Comparison of ENCODE assay signal across 8 mouse cellular contexts in the genomic region with DNA sequence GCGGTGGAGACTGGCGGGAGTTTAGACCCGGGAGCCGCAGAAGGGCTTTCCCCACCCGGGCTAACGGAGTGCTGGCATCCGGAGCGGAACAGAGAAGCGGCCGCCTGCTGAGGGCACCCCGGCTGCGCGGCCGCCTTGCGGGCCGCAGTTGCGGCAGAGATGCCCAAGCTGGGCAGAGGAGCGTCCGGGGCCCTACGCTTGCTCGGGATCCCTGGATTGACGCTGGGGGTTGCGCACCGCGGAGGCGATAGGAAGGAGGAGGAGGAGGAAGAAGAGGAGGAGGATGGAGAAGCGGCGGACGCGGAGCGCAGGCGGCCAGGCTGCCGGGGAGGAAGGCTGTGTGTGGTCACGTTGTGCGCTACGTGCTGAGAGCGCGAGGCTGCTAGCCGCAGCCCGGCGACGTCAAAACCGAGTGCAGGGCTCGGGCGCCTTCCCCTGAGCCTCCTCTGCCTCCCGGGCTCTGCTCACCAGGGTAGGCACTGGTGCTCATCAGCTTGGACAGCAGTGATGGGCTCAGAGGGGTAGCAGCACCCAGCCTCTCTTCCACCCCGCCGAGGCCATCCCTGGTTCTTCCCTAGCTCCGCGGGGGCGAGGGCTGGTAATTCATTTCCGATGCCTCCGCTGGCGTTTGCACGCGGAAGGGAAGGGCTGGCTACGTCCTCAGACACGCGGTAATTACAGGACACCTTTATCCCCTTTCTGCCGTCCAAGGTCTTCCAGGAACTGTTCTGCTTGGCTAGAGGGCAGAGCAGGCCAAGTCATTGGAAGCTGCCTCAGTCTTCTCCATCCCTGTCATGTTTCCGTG. TPM values are rescaled to one million over a fixed set of nuclear protein-coding genes. Genes with fewer than 3 reads are reported as not detected.
DNase-seq lines count a peak whose midpoint lies in the region; ATAC-seq and TF ChIP-seq lines count a peak whose summit lies in the region.

A gene (minus strand): TSS at position 329 of the 805 bp plus-strand sequence.

- TF ChIP-seq POLR2A in thymus, adult 2 months (IDR thresholded peaks at IDR 0.05; ENCODE audit: control insufficient read depth, extremely low read depth, insufficient read depth, low read length, poor library complexity), result no peak

- peak within 1 kb of the TSS; percentile 100 for H3K4me2 ChIP-seq in heart, embryonic 11.5 days
- H3K4me2 ChIP-seq in liver, embryonic 15.5 days, result peak within 1 kb of the TSS; percentile 55

- no peaks in the 10 kb centered on the region for H3K9me3 ChIP-seq in heart, embryonic 11.5 days (replicated peaks; ENCODE audit: control insufficient read depth, low read length)
- H3K9me3 ChIP-seq in liver, embryonic 15.5 days (replicated peaks), result no peaks in the 10 kb centered on the region

- H3K27ac ChIP-seq in thymus, adult 2 months (ENCODE audit: control insufficient read depth, insufficient read depth, low read length), result no peak within 1 kb of the TSS
- no peak within 1 kb of the TSS for H3K27ac ChIP-seq in heart, embryonic 11.5 days (ENCODE audit: low read depth, low read length)
- H3K27ac ChIP-seq in layer of hippocampus, adult 2 months, result peak within 1 kb of the TSS; percentile 99
- no peak within 1 kb of the TSS for H3K27ac ChIP-seq in liver, embryonic 15.5 days (replicated peaks)

- no peaks in the 10 kb centered on the region for H3K4me1 ChIP-seq in thymus, adult 2 months (replicated peaks; ENCODE audit: control insufficient read depth, insufficient read depth, low read length)
- H3K4me1 ChIP-seq in heart, embryonic 11.5 days (ENCODE audit: control insufficient read depth, insufficient read depth, low read length), result peaks cover 3% of the 10 kb centered on the region; the same call in 1 of the 2 replicates
- no peaks in the 10 kb centered on the region for H3K4me1 ChIP-seq in liver, embryonic 15.5 days (replicated peaks)

- H3K9ac ChIP-seq in heart, embryonic 11.5 days (ENCODE audit: low read depth, low read length), result 0 out of 2 replicates have a peak within 1 kb of the TSS, but pooled peaks have one; percentile 17
- no peak within 1 kb of the TSS for H3K9ac ChIP-seq in liver, embryonic 15.5 days

- DNase-seq in thymus, adult 2 months, result no peak
- DNase-seq in thymus, postnatal 36 days, result no peak
- DNase-seq in embryo, embryonic 10.5 days (ENCODE audit: low spot score), result peak; percentile 57
- DNase-seq in layer of hippocampus, adult 2 months (ENCODE audit: low spot score in 2 of 2), result peak; percentile 70 to 74
- peak; percentile 65 for DNase-seq in right cerebral cortex, postnatal 4 days
- DNase-seq in urinary bladder, postnatal 36 days (ENCODE audit: low spot score in 2 of 2), result no peak

- WGBS in thymus, adult 2 months, result 5% methylated on average over 61 of the region's 61 CpGs
- 1% methylated on average over 60 of the region's 61 CpGs for WGBS in heart, embryonic 11.5 days (ENCODE audit: insufficient replicate concordance)
- under 1% methylated on average over 61 of the region's 61 CpGs for WGBS in liver, embryonic 15.5 days (ENCODE audit: insufficient replicate concordance)

- peaks cover 4% of the 10 kb centered on the region; the same call in 1 of the 2 replicates for H3K27me3 ChIP-seq in thymus, adult 2 months (ENCODE audit: control insufficient read depth, insufficient read depth, low read length)
- peaks cover 46% of the 10 kb centered on the region for H3K27me3 ChIP-seq in heart, embryonic 11.5 days (ENCODE audit: control insufficient read depth, insufficient read depth, low read length)
- H3K27me3 ChIP-seq in liver, embryonic 15.5 days, result peaks cover 46% of the 10 kb centered on the region

- peak within 1 kb of the TSS; percentile 5; the same call in 1 of the 2 replicates for H3K4me3 ChIP-seq in thymus, adult 2 months (ENCODE audit: control insufficient read depth, insufficient read depth, low read length)
- peak within 1 kb of the TSS; percentile 60 for H3K4me3 ChIP-seq in heart, embryonic 11.5 days (ENCODE audit: low read depth, low read length)
- peak within 1 kb of the TSS; percentile 81 for H3K4me3 ChIP-seq in layer of hippocampus, adult 2 months
- peak within 1 kb of the TSS; percentile 28 for H3K4me3 ChIP-seq in liver, embryonic 15.5 days (replicated peaks)

- H3K36me3 ChIP-seq in thymus, adult 2 months (ENCODE audit: control insufficient read depth, insufficient read depth, low read length), result no peaks in the 10 kb centered on the region
- no peaks in the 10 kb centered on the region for H3K36me3 ChIP-seq in heart, embryonic 11.5 days (ENCODE audit: control insufficient read depth, insufficient read depth, low read length)
- H3K36me3 ChIP-seq in liver, embryonic 15.5 days (replicated peaks), result no peaks in the 10 kb centered on the region

- TF ChIP-seq CTCF in thymus, adult 2 months (IDR thresholded peaks at IDR 0.05; ENCODE audit: borderline replicate concordance, control insufficient read depth, extremely low read depth, insufficient read depth, low read length, poor library complexity), result no peak
- TF ChIP-seq CTCF in layer of hippocampus, adult 2 months (conservative IDR thresholded peaks at IDR 0.05), result no peak

- peak; percentile 52; the same call in 1 of the 2 replicates for ATAC-seq in heart, embryonic 11.5 days (replicated peaks; ENCODE audit: insufficient number of reproducible peaks, low FRiP score, low TSS enrichment)
- ATAC-seq in liver, embryonic 15.5 days (ENCODE audit: insufficient read depth), result no peak

RNA-seq across cellular contexts. Expression of the gene that starts here (rescaled TPM):
- 0.22 and 0.66 TPM in 2 replicates for polyA plus RNA-seq in thymus, adult 2 months (2012; rRNA removed)
- polyA plus RNA-seq in heart, embryonic 11.5 days (2014; fragmentation: Nextera tagmentation; extraction: Ambion mirVana), result 0.37 and 0.77 TPM in 2 replicates
- 10 to 100 TPM; 51.0 to 54.5 TPM for total RNA-seq in layer of hippocampus, adult 2 months (2021)
- 0.07 TPM in 1 of 2 replicates, not detected in the other for polyA plus RNA-seq in liver, embryonic 15.5 days (2015; fragmentation: Nextera tagmentation; extraction: Ambion mirVana)

Comparison
In these comparisons a context has a peak if more than half of its experiments do, and no peak if none do; other contexts are left out.
1. Peak in ATAC-seq, H3K4me3 ChIP-seq, H3K9ac ChIP-seq and H3K4me2 ChIP-seq in heart, embryonic 11.5 days; RNA of the gene not detected or under 1 TPM.
2. DNase-seq: peak in embryo, embryonic 10.5 days (single experiment), layer of hippocampus, adult 2 months (2 of 2) and right cerebral cortex, postnatal 4 days (single experiment); none in thymus, adult 2 months (single experiment), thymus, postnatal 36 days (0 of 2) and urinary bladder, postnatal 36 days (0 of 2).
3. H3K4me3 ChIP-seq: peak in every context shown above with its lines; median percentile 81 in layer of hippocampus, adult 2 months; 60 in heart, embryonic 11.5 days; 28 in liver, embryonic 15.5 days; 5 in thymus, adult 2 months.